Mouse (Mus musculus): ENCODE results near the gene Zmynd19. TPM values are rescaled to one million over a fixed set of nuclear protein-coding genes. Genes with fewer than 3 reads are reported as not detected.
"Not testable (repeated sequence)": the region's sequence is repeated elsewhere in the genome, so short reads cannot be mapped to it uniquely, and the experiment has no call there.

Zmynd19 gene
- polyA plus RNA-seq, 1 experiment from 2014 or later = 18.3 TPM

GRCm38 (mm10) chr2:24950189-24950535 lies 570 bp downstream of the Zmynd19 start:
- Histone ChIP-seq H3K4me1 (replicated peaks) (peaks cover 17% of the 10 kb centered on the region), H3K4me3 (peak overlapping the region; percentile 98), H3K9ac (peak overlapping the region; percentile 96), H3K36me3 (peaks cover 35% of the 10 kb centered on the region), H3K27ac (replicated peaks) (peak overlapping the region; percentile 73), H3K9me3 (no peaks in the 10 kb centered on the region), H3K4me2 (peak overlapping the region; percentile 87), H3K27me3 (no peaks in the 10 kb centered on the region)
- ATAC-seq (ENCODE audit: low read depth) = no peak; the same call in 1 of the 2 replicates
- under 1% methylated on average over 31 of the region's 31 CpGs for WGBS

DNA sequence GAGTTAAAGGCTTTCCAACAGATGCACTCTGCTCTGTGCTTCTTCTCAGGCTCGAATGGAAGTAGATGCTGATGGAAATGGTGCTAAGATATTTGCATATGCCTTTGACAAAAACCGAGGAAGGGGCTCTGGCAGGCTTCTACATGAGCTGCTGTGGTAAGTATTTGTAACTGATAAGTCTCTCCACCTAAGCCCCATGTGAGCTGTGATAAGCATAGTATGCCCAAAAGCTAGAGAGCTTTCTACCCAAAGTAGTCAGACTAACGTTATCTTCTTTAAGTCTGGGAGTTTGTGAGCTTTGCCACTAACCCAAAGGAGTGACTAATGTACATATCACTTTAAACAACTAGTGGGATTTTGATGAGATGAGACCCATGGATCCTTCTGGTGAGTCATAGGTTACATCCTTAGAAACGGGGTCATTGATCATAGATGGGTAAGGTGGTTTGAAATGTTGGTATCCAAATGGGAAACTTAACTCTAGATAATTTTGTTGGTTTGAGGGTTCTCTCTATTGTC lies 3.0 kb downstream of the Zmynd19 start:
- Histone ChIP-seq H3K9ac (no peak overlapping the region), H3K4me1 (replicated peaks) (peaks cover 17% of the 10 kb centered on the region), H3K36me3 (peaks cover 59% of the 10 kb centered on the region), H3K27ac (replicated peaks) (no peak overlapping the region), H3K4me2 (no peak overlapping the region), H3K9me3 (no peaks in the 10 kb centered on the region), H3K4me3 (no peak overlapping the region), H3K27me3 (no peaks in the 10 kb centered on the region)
- no peak for ATAC-seq (ENCODE audit: low read depth)
- 91% methylated on average over 4 of the region's 4 CpGs for WGBS

- Histone ChIP-seq H3K4me1 (replicated peaks) (peaks cover 15% of the 10 kb centered on the region), H3K27ac (replicated peaks) (no peak overlapping the region), H3K9ac (no peak overlapping the region), H3K27me3 (no peaks in the 10 kb centered on the region), H3K36me3 (peaks cover 63% of the 10 kb centered on the region), H3K4me3 (no peak overlapping the region), H3K9me3 (no peaks in the 10 kb centered on the region), H3K4me2 (no peak overlapping the region)
- no peak for ATAC-seq (ENCODE audit: low read depth)
- 41% methylated on average over 3 of the region's 3 CpGs for WGBS
Measured at GRCm38 (mm10) chr2:24960910-24961309, 11.3 kb downstream of the Zmynd19 start.

DNA sequence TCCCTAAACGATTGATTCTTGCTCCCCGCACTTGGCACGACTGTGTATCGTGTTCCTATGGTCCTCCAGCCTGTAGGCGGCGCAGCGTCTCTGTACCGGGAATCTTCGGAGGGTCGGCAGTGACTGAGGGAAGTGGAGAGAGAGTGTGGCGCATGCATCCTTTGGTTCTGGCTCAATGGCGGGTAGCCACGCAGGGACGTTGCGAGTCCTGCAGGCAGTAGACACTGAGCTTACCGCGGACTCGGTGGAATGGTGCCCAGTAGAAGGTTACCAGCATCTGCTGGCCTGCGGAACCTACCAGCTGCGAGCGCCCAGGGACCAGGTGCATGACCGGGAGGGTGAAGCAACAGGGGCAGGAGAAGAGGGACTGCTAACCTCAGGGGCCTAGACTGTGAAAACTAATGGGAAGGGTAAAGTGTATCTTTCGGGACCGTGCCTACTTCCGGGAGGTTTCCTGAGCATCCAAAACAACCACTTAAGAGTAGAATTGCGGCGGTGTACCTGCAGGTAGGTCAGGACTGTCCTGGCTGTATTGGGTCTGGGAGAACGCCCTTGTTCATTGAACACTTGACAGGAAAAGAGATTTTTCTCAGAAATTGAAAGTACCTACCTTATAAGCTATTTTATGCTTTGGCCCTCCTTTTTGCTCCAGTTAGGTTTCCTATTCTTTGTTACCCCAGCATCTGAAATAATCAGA lies 12.9 kb downstream of the Zmynd19 start, which contains the start of gene Dph7:
Gene Dph7 (plus strand): TSS at position 97 of the 697 bp plus-strand sequence.
- Histone ChIP-seq H3K9ac (peak within 1 kb of the TSS; percentile 76), H3K9me3 (no peaks in the 10 kb centered on the region), H3K27me3 (no peaks in the 10 kb centered on the region), H3K4me1 (replicated peaks) (peaks cover 15% of the 10 kb centered on the region), H3K4me3 (peak within 1 kb of the TSS; percentile 64), H3K27ac (replicated peaks) (peak within 1 kb of the TSS; percentile 35), H3K36me3 (peaks cover 61% of the 10 kb centered on the region), H3K4me2 (peak within 1 kb of the TSS; percentile 70)
- whole genome bisulfite sequencing = 1% methylated on average over 28 of the region's 28 CpGs
- peak; percentile 94 for ATAC-seq (ENCODE audit: low read depth)

GRCm38 (mm10) chr2:24970386-24970785 lies 20.8 kb downstream of the Zmynd19 start:
- Histone ChIP-seq H3K27ac (replicated peaks) (no peak overlapping the region), H3K4me2 (no peak overlapping the region), H3K9ac (no peak overlapping the region), H3K4me1 (replicated peaks) (peaks cover 16% of the 10 kb centered on the region), H3K27me3 (no peaks in the 10 kb centered on the region), H3K36me3 (peaks cover 72% of the 10 kb centered on the region), H3K4me3 (no peak overlapping the region), H3K9me3 (no peaks in the 10 kb centered on the region)
- WGBS = 86% methylated on average over 4 of the region's 4 CpGs
- ATAC-seq (ENCODE audit: low read depth) = no peak

DNA sequence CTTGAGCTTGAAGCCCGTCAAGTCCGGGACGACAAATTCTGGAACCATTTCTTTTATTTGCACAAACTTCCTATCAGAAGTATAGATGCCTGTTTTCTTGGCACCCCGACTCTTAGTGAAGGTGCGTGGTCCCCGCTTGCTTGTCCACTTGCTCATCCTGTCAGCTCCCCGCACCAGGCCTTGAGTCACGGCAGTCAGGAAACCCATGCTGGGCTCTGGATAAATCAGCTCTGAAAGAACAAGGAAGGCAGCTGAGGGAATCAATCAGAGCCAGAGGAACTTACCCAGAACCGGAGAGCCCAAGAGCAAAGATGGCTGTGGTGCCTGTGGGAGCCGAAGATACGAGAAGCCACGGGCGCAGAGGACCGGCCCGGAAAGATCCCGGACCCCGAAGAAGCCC lies 24.9 kb downstream of the Zmynd19 start:
- H3K9ac ChIP-seq = peak overlapping the region; percentile 90
- H3K36me3 ChIP-seq = peaks cover 38% of the 10 kb centered on the region
- peak overlapping the region; percentile 92 for H3K27ac ChIP-seq (replicated peaks)
- not testable (repeated sequence) for H3K27me3 ChIP-seq, H3K9me3 ChIP-seq
- ATAC-seq (ENCODE audit: low read depth) = peak; percentile 1; the same call in 1 of the 2 replicates
- WGBS = 0% methylated on average over 17 of the region's 17 CpGs
- H3K4me2 ChIP-seq = peak overlapping the region; percentile 95
- peak overlapping the region; percentile 85 for H3K4me3 ChIP-seq
- peaks cover 25% of the 10 kb centered on the region for H3K4me1 ChIP-seq (replicated peaks)

DNA sequence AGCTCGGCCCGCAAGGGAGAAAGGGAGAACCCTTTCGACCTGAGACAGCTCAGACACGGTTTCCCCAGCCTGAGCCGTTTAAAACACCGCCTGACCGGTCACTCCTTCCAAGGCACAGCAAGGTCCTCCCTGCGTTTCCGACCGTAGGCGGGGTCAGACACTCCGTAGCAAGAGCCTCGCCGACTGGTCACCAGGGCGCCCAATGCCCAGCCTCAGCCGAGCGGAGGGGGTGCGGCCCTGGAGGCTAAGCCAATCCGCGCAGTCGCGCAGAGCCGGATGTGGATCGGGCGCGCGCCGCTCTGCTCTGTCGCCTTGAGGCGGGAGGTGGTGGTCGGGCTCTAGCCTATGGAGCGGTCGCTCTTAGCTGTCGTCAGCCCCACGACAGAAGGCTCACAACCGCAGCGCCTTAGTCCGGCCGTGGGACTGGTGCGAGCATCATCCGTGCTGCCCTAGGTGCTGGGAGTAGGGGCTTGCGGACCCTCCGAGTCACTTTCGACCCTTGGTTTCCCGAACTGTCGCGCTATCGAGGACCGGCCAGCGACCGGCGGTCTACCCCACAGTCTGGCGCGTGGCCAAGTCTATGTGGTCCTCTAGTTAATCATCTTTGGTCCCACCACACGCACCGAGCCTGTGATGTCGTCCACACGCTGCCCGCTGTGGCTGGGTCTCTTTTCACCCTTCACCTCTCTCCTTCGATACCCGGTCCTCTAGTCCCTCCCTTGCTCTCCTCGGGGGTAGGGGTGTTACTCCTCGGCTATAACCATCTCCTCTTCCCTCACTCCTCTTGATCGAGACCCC lies 25.5 kb downstream of the Zmynd19 start, which contains the start of gene Mrpl41:
Gene Mrpl41 (minus strand): TSS at position 193 of the 798 bp plus-strand sequence.
- WGBS = under 1% methylated on average over 64 of the region's 64 CpGs
- H3K9me3 ChIP-seq = no peaks in the 10 kb centered on the region
- peak within 1 kb of the TSS; percentile 92 for H3K27ac ChIP-seq (replicated peaks)
- peak within 1 kb of the TSS; percentile 95 for H3K4me2 ChIP-seq
- no peaks in the 10 kb centered on the region for H3K27me3 ChIP-seq
- peaks cover 31% of the 10 kb centered on the region for H3K36me3 ChIP-seq
- H3K9ac ChIP-seq = peak within 1 kb of the TSS; percentile 90
- H3K4me3 ChIP-seq = peak within 1 kb of the TSS; percentile 85
- H3K4me1 ChIP-seq (replicated peaks) = peaks cover 25% of the 10 kb centered on the region
- ATAC-seq (ENCODE audit: low read depth) = peak; percentile 100

DNA sequence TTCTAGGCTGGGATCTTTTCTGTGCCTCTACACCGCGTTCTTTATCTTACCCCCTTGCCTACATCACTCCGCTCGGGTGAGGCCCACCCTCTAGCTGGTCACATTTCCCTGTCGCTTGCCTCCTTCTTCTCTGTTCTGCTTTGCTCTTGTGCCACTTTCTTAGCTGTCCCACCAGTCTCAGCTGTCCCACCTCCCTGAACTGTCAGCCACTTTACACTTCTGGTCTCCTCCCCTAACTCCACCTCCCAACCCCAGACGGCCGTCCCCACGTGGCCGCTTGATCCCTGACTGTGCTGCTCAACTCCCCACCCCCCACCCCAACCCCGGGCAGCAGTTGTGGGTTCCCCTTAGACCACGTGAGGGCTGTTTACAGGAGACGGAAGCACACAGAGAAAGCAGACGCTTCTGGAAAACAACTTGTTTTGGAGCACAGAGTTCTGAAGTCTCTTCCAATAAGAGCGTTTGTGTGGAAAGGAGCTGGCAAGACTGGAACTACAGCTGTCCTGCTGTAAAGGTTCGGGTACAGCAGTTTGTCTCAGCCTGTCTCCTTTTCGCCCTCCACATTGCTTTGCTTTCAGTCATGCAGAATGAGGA lies 26.2 kb downstream of the Zmynd19 start, which contains the start of gene Pnpla7:
Gene Pnpla7 (plus strand): TSS at position 330 of the 594 bp plus-strand sequence.
- H3K4me3 ChIP-seq = peak within 1 kb of the TSS; percentile 85
- WGBS = under 1% methylated on average over 16 of the region's 16 CpGs
- no peaks in the 10 kb centered on the region for H3K27me3 ChIP-seq
- peaks cover 25% of the 10 kb centered on the region for H3K4me1 ChIP-seq (replicated peaks)
- peak within 1 kb of the TSS; percentile 95 for H3K4me2 ChIP-seq
- H3K9me3 ChIP-seq = no peaks in the 10 kb centered on the region
- peak within 1 kb of the TSS; percentile 90 for H3K9ac ChIP-seq
- peak within 1 kb of the TSS; percentile 92 for H3K27ac ChIP-seq (replicated peaks)
- ATAC-seq (ENCODE audit: low read depth) = peak; percentile 54
- H3K36me3 ChIP-seq = peaks cover 25% of the 10 kb centered on the region

DNA sequence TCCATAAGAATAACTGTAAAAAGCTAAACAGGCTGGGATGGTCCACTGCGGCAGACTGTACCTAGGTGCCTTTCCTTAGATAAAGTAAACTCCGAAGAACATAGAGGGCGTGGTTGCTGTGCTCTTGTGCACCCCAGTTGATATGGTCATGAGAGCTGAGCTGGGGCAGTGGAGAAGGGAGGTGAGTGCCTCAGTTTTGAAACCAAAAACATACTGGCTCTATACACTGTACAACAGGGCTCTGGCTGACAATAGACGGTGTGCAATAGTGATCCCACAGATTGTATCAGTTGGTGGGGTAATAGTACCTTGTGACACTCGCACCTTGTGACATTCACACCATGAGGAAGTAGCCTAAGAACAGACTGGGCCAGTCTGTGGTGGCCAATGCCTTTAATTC lies 27.4 kb downstream of the Zmynd19 start:
- Histone ChIP-seq H3K27me3 (no peaks in the 10 kb centered on the region), H3K9me3 (no peaks in the 10 kb centered on the region), H3K4me1 (replicated peaks) (peaks cover 25% of the 10 kb centered on the region), H3K36me3 (peaks cover 13% of the 10 kb centered on the region), H3K4me2 (no peak overlapping the region), H3K9ac (no peak overlapping the region), H3K4me3 (no peak overlapping the region), H3K27ac (replicated peaks) (no peak overlapping the region)
- ATAC-seq (ENCODE audit: low read depth) = no peak
- 93% methylated on average over 5 of the region's 5 CpGs for WGBS

DNA sequence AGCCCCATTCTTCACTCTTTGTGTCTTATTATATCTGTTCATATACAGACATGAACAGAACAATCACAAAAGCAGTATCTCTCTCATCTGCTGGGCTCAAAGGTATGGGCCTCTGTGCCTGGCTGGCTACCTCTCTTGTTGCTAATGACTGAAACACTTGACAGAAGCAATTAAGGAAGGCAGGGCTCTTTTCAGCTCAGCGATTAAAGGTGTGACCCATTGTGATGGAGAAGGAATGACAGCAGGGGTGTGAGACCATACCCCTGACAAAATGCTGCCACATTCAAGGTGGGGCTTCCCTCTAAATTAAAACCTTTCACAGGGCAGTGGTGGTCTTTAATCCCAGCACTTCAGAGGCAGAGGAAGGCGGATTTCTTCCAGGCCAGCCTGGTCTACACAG lies 38.2 kb downstream of the Zmynd19 start:
- Histone ChIP-seq H3K4me1 (replicated peaks) (no peaks in the 10 kb centered on the region), H3K9me3 (no peaks in the 10 kb centered on the region), H3K9ac (no peak overlapping the region), H3K27ac (replicated peaks) (no peak overlapping the region), H3K36me3 (0 out of 2 replicates have a peak, but pooled peaks cover 4% of the 10 kb centered on the region), H3K27me3 (no peaks in the 10 kb centered on the region), H3K4me3 (no peak overlapping the region), H3K4me2 (no peak overlapping the region)
- ATAC-seq (ENCODE audit: low read depth) = no peak
- 52% methylated on average over 2 of the region's 2 CpGs for WGBS

DNA sequence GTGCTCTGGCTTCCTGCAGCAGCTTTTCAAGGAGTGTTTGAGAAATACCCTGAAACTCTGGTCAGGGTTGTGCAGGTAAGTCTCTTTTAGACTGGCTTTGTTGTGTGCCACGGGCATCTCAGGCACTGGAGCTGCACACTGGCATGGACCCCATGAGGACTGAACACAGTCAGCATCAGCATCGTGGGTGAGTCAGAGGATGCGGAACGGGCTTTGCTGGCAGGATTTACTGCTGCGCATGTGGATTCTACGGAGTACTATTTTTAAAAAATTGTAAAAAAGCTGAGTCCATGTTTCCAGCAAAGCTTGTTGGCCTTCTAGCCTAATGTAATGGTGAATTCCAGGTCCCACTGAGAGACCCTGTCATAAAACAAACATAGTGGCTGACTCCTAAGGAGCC lies 45.7 kb downstream of the Zmynd19 start:
- Histone ChIP-seq H3K4me2 (no peak overlapping the region), H3K27me3 (no peaks in the 10 kb centered on the region), H3K9me3 (no peaks in the 10 kb centered on the region), H3K4me1 (replicated peaks) (no peaks in the 10 kb centered on the region), H3K27ac (replicated peaks) (no peak overlapping the region), H3K36me3 (no peaks in the 10 kb centered on the region), H3K4me3 (no peak overlapping the region), H3K9ac (no peak overlapping the region)
- no peak for ATAC-seq (ENCODE audit: low read depth)
- 90% methylated on average over 6 of the region's 6 CpGs for WGBS

- Histone ChIP-seq H3K36me3 (no peaks in the 10 kb centered on the region), H3K4me3 (no peak overlapping the region), H3K27ac (replicated peaks) (no peak overlapping the region), H3K27me3 (no peaks in the 10 kb centered on the region), H3K4me2 (no peak overlapping the region), H3K9ac (no peak overlapping the region), H3K9me3 (no peaks in the 10 kb centered on the region), H3K4me1 (replicated peaks) (no peaks in the 10 kb centered on the region)
- no peak for ATAC-seq (ENCODE audit: low read depth)
- 90% methylated on average over 2 of the region's 2 CpGs for WGBS
Measured at GRCm38 (mm10) chr2:24996471-24996870, 46.9 kb downstream of the Zmynd19 start.
